Mouse (Mus musculus) G1E (cell line): ENCODE data around the gene Ncaph2. TPM values are rescaled to one million over a fixed set of nuclear protein-coding genes. Genes with fewer than 3 reads are reported as not detected.
A peak's percentile ranks its signal among the peaks of the same experiment; 100 is the strongest.

Experiments
- ATAC-seq: 2 replicates; pipeline ENCODE4 v1.8.0; 2016; ENCODE audit warnings: mild to moderate bottlenecking; ENCODE audit not compliant: insufficient number of reproducible peaks, poor library complexity, low FRiP score, severe bottlenecking; ENCODE audit errors: extremely low read depth
- DNase-seq: peaks from one replicate; pipeline ENCODE4 v3.0.0; 2012; ENCODE audit warnings: low spot score
- H3K27me3 ChIP-seq: 2 replicates; pipeline ENCODE4 v1.6.1; 2012; ENCODE audit warnings: mild to moderate bottlenecking, low read length, inconsistent platforms; ENCODE audit not compliant: insufficient read depth
- H3K36me3 ChIP-seq: replicated peaks from 2 replicates; pipeline ENCODE3; 2012; ENCODE audit warnings: mild to moderate bottlenecking, inconsistent platforms
- H3K4me1 ChIP-seq: 2 replicates; pipeline ENCODE4 v1.6.1; 2012; ENCODE audit warnings: low read depth, low read length, inconsistent platforms, mixed read lengths; ENCODE audit not compliant: insufficient read depth
- H3K4me3 ChIP-seq: 2 replicates; pipeline ENCODE4 v1.5.1; 2012; ENCODE audit warnings: low read depth, mild to moderate bottlenecking, inconsistent platforms, low read length, moderate library complexity, mixed read lengths
- H3K9me3 ChIP-seq: replicated peaks from 2 replicates; pipeline ENCODE4 v1.6.1; 2012; ENCODE audit warnings: inconsistent platforms
- CTCF ChIP-seq: IDR thresholded peaks from 2 replicates; pipeline ENCODE4 v1.5.1; 2012; ENCODE audit warnings: low read depth, low read length, inconsistent platforms, mixed read lengths
- GATA1 ChIP-seq: IDR thresholded peaks from 2 replicates; pipeline ENCODE4 v1.6.1; 2012; ENCODE audit warnings: borderline replicate concordance, low read length, inconsistent platforms, mixed read lengths
- GATA2 ChIP-seq: IDR thresholded peaks from 2 replicates; pipeline ENCODE4 v1.6.1; 2012; ENCODE audit warnings: low read depth, low read length, inconsistent platforms, borderline replicate concordance
- POLR2AphosphoS5 ChIP-seq: IDR thresholded peaks from 2 replicates; pipeline ENCODE4 v1.6.1; 2012; ENCODE audit warnings: low read depth, low read length, inconsistent platforms; ENCODE audit not compliant: insufficient replicate concordance
- TAL1 ChIP-seq: conservative IDR thresholded peaks from 2 replicates; pipeline ENCODE4 v1.6.1; 2012; ENCODE audit warnings: low read depth, low read length, inconsistent platforms, mixed read lengths
- polyA plus RNA-seq: library from polyadenylated mRNA; stranded (reverse); fragments of >175 nt; gene quantifications from 2 replicates; pipeline ENCODE4 v1.2.3, GENCODE M21; 2012
- total RNA-seq, 2 experiments: library from RNA; stranded (forward) in 1 of 2; stranded (reverse) in 1 of 2; fragments of 200-1000 nt in 1 of 2; fragments of >200 nt in 1 of 2; fragmentation: Nextera tagmentation in 1 of 2; gene quantifications; 2 replicates each; pipeline ENCODE4 v1.2.3; 2014 to 2017

Gene Ncaph2
- total and polyA plus RNA-seq, 3 experiments: 78.1 to 147 (median 130) TPM

GRCm38 (mm10) chr15:89340136-89340535 is 15.4 kb upstream of the Ncaph2 start:
- H3K36me3 ChIP-seq: no peaks in the 10 kb centered on the region
- H3K27me3 ChIP-seq: peaks cover 22% of the 10 kb centered on the region; the same call in 1 of the 2 replicates
- DNase-seq: no peak
- peaks cover 7% of the 10 kb centered on the region for H3K4me1 ChIP-seq
- TF ChIP-seq GATA2: no peak
- no peak for TF ChIP-seq TAL1
- no peak for TF ChIP-seq CTCF
- TF ChIP-seq GATA1: no peak
- TF ChIP-seq POLR2AphosphoS5: no peak
- H3K4me3 ChIP-seq: peak overlapping the region; percentile 13; the same call in 1 of the 2 replicates
- no peak for ATAC-seq
- no peaks in the 10 kb centered on the region for H3K9me3 ChIP-seq

GRCm38 (mm10) chr15:89341678-89342077 is 13.8 kb upstream of the Ncaph2 start:
- H3K27me3 ChIP-seq: peaks cover 9% of the 10 kb centered on the region; the same call in 1 of the 2 replicates
- H3K4me1 ChIP-seq: peaks cover 7% of the 10 kb centered on the region
- ATAC-seq: no peak
- H3K9me3 ChIP-seq: no peaks in the 10 kb centered on the region
- no peak overlapping the region for H3K4me3 ChIP-seq
- H3K36me3 ChIP-seq: no peaks in the 10 kb centered on the region
- no peak for TF ChIP-seq GATA2
- no peak for TF ChIP-seq POLR2AphosphoS5
- TF ChIP-seq TAL1: no peak
- no peak for TF ChIP-seq GATA1
- TF ChIP-seq CTCF: no peak
- no peak for DNase-seq

GRCm38 (mm10) chr15:89343325-89343724 is 12.2 kb upstream of the Ncaph2 start:
- no peak for DNase-seq
- TF ChIP-seq GATA2 (no peak), POLR2AphosphoS5 (no peak), GATA1 (no peak), TAL1 (no peak), CTCF (no peak)
- Histone ChIP-seq H3K4me1 (peaks cover 7% of the 10 kb centered on the region), H3K4me3 (no peak overlapping the region), H3K9me3 (no peaks in the 10 kb centered on the region), H3K27me3 (peaks cover 6% of the 10 kb centered on the region; the same call in 1 of the 2 replicates), H3K36me3 (no peaks in the 10 kb centered on the region)
- ATAC-seq: no peak

GRCm38 (mm10) chr15:89350447-89350846 is 5.1 kb upstream of the Ncaph2 start:
- Histone ChIP-seq H3K4me3 (no peak overlapping the region), H3K27me3 (no peaks in the 10 kb centered on the region), H3K4me1 (peaks cover 20% of the 10 kb centered on the region), H3K9me3 (no peaks in the 10 kb centered on the region), H3K36me3 (peaks cover 54% of the 10 kb centered on the region)
- ATAC-seq (no peak), DNase-seq (no peak)
- TF ChIP-seq GATA1: no peak
- TF ChIP-seq POLR2AphosphoS5: no peak
- TF ChIP-seq GATA2: no peak
- no peak for TF ChIP-seq TAL1
- TF ChIP-seq CTCF: no peak

GRCm38 (mm10) chr15:89351302-89351701 is 4.2 kb upstream of the Ncaph2 start:
- no peak overlapping the region for H3K4me3 ChIP-seq
- no peaks in the 10 kb centered on the region for H3K9me3 ChIP-seq
- H3K4me1 ChIP-seq: peaks cover 20% of the 10 kb centered on the region
- H3K27me3 ChIP-seq: no peaks in the 10 kb centered on the region
- DNase-seq: no peak
- no peak for ATAC-seq
- TF ChIP-seq GATA2: no peak
- TF ChIP-seq TAL1: no peak
- TF ChIP-seq POLR2AphosphoS5: no peak
- TF ChIP-seq CTCF: no peak
- no peak for TF ChIP-seq GATA1
- peaks cover 54% of the 10 kb centered on the region for H3K36me3 ChIP-seq

- ATAC-seq (no peak), DNase-seq (no peak)
- Histone ChIP-seq H3K27me3 (no peaks in the 10 kb centered on the region), H3K4me1 (peaks cover 20% of the 10 kb centered on the region), H3K36me3 (peaks cover 54% of the 10 kb centered on the region), H3K9me3 (no peaks in the 10 kb centered on the region), H3K4me3 (no peak overlapping the region)
- no peak for TF ChIP-seq GATA2
- no peak for TF ChIP-seq CTCF
- TF ChIP-seq GATA1: no peak
- no peak for TF ChIP-seq POLR2AphosphoS5
- TF ChIP-seq TAL1: no peak
Measured at GRCm38 (mm10) chr15:89352054-89352453, 3.5 kb upstream of the Ncaph2 start.

GRCm38 (mm10) chr15:89352795-89353194 is 2.7 kb upstream of the Ncaph2 start:
- no peaks in the 10 kb centered on the region for H3K9me3 ChIP-seq
- peaks cover 27% of the 10 kb centered on the region for H3K4me1 ChIP-seq
- H3K36me3 ChIP-seq: peaks cover 61% of the 10 kb centered on the region
- no peak for ATAC-seq
- no peaks in the 10 kb centered on the region for H3K27me3 ChIP-seq
- no peak for DNase-seq
- no peak for TF ChIP-seq GATA1
- TF ChIP-seq CTCF: no peak
- no peak for TF ChIP-seq TAL1
- no peak for TF ChIP-seq GATA2
- TF ChIP-seq POLR2AphosphoS5: no peak
- no peak overlapping the region for H3K4me3 ChIP-seq
